Mouse (Mus musculus): Measurements from ENCODE around the gene Stk16. TPM values are rescaled to one million over a fixed set of nuclear protein-coding genes. Genes with fewer than 3 reads are reported as not detected.
"Not testable (repeated sequence)": the region's sequence is repeated elsewhere in the genome, so short reads cannot be mapped to it uniquely, and the experiment has no call there.

The Stk16 gene
- polyA plus RNA-seq, 1 experiment from 2014 or later: 151 TPM

GRCm38 (mm10) chr1:75230335-75230994, 19.8 kb downstream of the Stk16 start:
- Histone ChIP-seq H3K36me3 (ENCODE audit: control insufficient read depth, insufficient read depth) (no peaks in the 10 kb centered on the region), H3K4me1 (replicated peaks; ENCODE audit: control insufficient read depth, insufficient read depth, low read length) (peaks cover 6% of the 10 kb centered on the region), H3K9me3 (ENCODE audit: control insufficient read depth, low read length) (no peaks in the 10 kb centered on the region), H3K4me3 (replicated peaks; ENCODE audit: low read length) (no peak overlapping the region), H3K9ac (replicated peaks; ENCODE audit: low read depth, low read length) (no peak overlapping the region), H3K4me2 (ENCODE audit: low read length) (no peak overlapping the region), H3K27me3 (replicated peaks; ENCODE audit: control insufficient read depth, insufficient read depth, low read length) (no peaks in the 10 kb centered on the region), H3K27ac (ENCODE audit: low read length) (no peak overlapping the region)
- WGBS: 76% methylated on average over 7 of the region's 7 CpGs
- ATAC-seq: no peak

GRCm38 (mm10) chr1:75231224-75231623, 20.6 kb downstream of the Stk16 start:
- Histone ChIP-seq H3K36me3 (ENCODE audit: control insufficient read depth, insufficient read depth) (no peaks in the 10 kb centered on the region), H3K27me3 (replicated peaks; ENCODE audit: control insufficient read depth, insufficient read depth, low read length) (no peaks in the 10 kb centered on the region), H3K4me1 (replicated peaks; ENCODE audit: control insufficient read depth, insufficient read depth, low read length) (peaks cover 10% of the 10 kb centered on the region), H3K4me2 (ENCODE audit: low read length) (no peak overlapping the region), H3K27ac (ENCODE audit: low read length) (no peak overlapping the region), H3K9me3 (ENCODE audit: control insufficient read depth, low read length) (no peaks in the 10 kb centered on the region), H3K9ac (replicated peaks; ENCODE audit: low read depth, low read length) (no peak overlapping the region), H3K4me3 (replicated peaks; ENCODE audit: low read length) (no peak overlapping the region)
- no peak for ATAC-seq
- WGBS: 81% methylated on average over 4 of the region's 4 CpGs

- Histone ChIP-seq H3K27ac (ENCODE audit: low read length) (no peak within 1 kb of the TSS), H3K9me3 (ENCODE audit: control insufficient read depth, low read length) (no peaks in the 10 kb centered on the region), H3K4me3 (replicated peaks; ENCODE audit: low read length) (no peak within 1 kb of the TSS), H3K9ac (replicated peaks; ENCODE audit: low read depth, low read length) (no peak within 1 kb of the TSS), H3K36me3 (ENCODE audit: control insufficient read depth, insufficient read depth) (no peaks in the 10 kb centered on the region), H3K4me1 (replicated peaks; ENCODE audit: control insufficient read depth, insufficient read depth, low read length) (peaks cover 11% of the 10 kb centered on the region), H3K4me2 (ENCODE audit: low read length) (no peak within 1 kb of the TSS), H3K27me3 (replicated peaks; ENCODE audit: control insufficient read depth, insufficient read depth, low read length) (no peaks in the 10 kb centered on the region)
- WGBS: 72% methylated on average over 5 of the region's 5 CpGs
- no peak for ATAC-seq
Measured at GRCm38 (mm10) chr1:75231664-75232152, 21.1 kb downstream of the Stk16 start, which contains the start of gene A630095N17Rik. Gene A630095N17Rik (minus strand): TSS chr1:75232102.

- H3K27me3 ChIP-seq (replicated peaks; ENCODE audit: control insufficient read depth, insufficient read depth, low read length); H3K36me3 ChIP-seq (ENCODE audit: control insufficient read depth, insufficient read depth); H3K9ac ChIP-seq (replicated peaks; ENCODE audit: low read depth, low read length); H3K9me3 ChIP-seq (ENCODE audit: control insufficient read depth, low read length); H3K27ac ChIP-seq (ENCODE audit: low read length); H3K4me2 ChIP-seq (ENCODE audit: low read length); ATAC-seq; H3K4me3 ChIP-seq (replicated peaks; ENCODE audit: low read length): not testable (repeated sequence)
- WGBS: 69% methylated on average over 4 of the region's 4 CpGs
- peaks cover 18% of the 10 kb centered on the region for H3K4me1 ChIP-seq (replicated peaks; ENCODE audit: control insufficient read depth, insufficient read depth, low read length)
Measured at GRCm38 (mm10) chr1:75232489-75232888, 21.9 kb downstream of the Stk16 start.

- Histone ChIP-seq H3K4me3 (replicated peaks; ENCODE audit: low read length) (no peak overlapping the region), H3K9ac (replicated peaks; ENCODE audit: low read depth, low read length) (no peak overlapping the region), H3K4me1 (replicated peaks; ENCODE audit: control insufficient read depth, insufficient read depth, low read length) (peaks cover 18% of the 10 kb centered on the region), H3K9me3 (ENCODE audit: control insufficient read depth, low read length) (no peaks in the 10 kb centered on the region), H3K4me2 (ENCODE audit: low read length) (no peak overlapping the region), H3K27ac (ENCODE audit: low read length) (no peak overlapping the region), H3K36me3 (ENCODE audit: control insufficient read depth, insufficient read depth) (no peaks in the 10 kb centered on the region), H3K27me3 (replicated peaks; ENCODE audit: control insufficient read depth, insufficient read depth, low read length) (no peaks in the 10 kb centered on the region)
- peak; percentile 65 for ATAC-seq
- WGBS: 1% methylated on average over 8 of the region's 8 CpGs
Measured at GRCm38 (mm10) chr1:75234606-75235005, 24.0 kb downstream of the Stk16 start.

GRCm38 (mm10) chr1:75236117-75237050, 25.7 kb downstream of the Stk16 start, which contains the start of gene Dnajb2:
Gene Dnajb2 (plus strand): TSS chr1:75236406.
- Histone ChIP-seq H3K27ac (ENCODE audit: low read length) (peak within 1 kb of the TSS; percentile 68), H3K4me1 (replicated peaks; ENCODE audit: control insufficient read depth, insufficient read depth, low read length) (peaks cover 18% of the 10 kb centered on the region), H3K36me3 (ENCODE audit: control insufficient read depth, insufficient read depth) (peaks cover 6% of the 10 kb centered on the region; the same call in 1 of the 2 replicates), H3K4me3 (replicated peaks; ENCODE audit: low read length) (peak within 1 kb of the TSS; percentile 76), H3K27me3 (replicated peaks; ENCODE audit: control insufficient read depth, insufficient read depth, low read length) (no peaks in the 10 kb centered on the region), H3K9me3 (ENCODE audit: control insufficient read depth, low read length) (no peaks in the 10 kb centered on the region), H3K4me2 (ENCODE audit: low read length) (peak within 1 kb of the TSS; percentile 84), H3K9ac (replicated peaks; ENCODE audit: low read depth, low read length) (peak within 1 kb of the TSS; percentile 92)
- WGBS: under 1% methylated on average over 63 of the region's 64 CpGs
- peak; percentile 82 for ATAC-seq

- Histone ChIP-seq H3K27me3 (replicated peaks; ENCODE audit: control insufficient read depth, insufficient read depth, low read length) (no peaks in the 10 kb centered on the region), H3K4me2 (ENCODE audit: low read length) (no peak overlapping the region), H3K9me3 (ENCODE audit: control insufficient read depth, low read length) (no peaks in the 10 kb centered on the region), H3K9ac (replicated peaks; ENCODE audit: low read depth, low read length) (no peak overlapping the region), H3K36me3 (ENCODE audit: control insufficient read depth, insufficient read depth) (peaks cover 6% of the 10 kb centered on the region), H3K4me3 (replicated peaks; ENCODE audit: low read length) (no peak overlapping the region), H3K27ac (ENCODE audit: low read length) (no peak overlapping the region), H3K4me1 (replicated peaks; ENCODE audit: control insufficient read depth, insufficient read depth, low read length) (peaks cover 16% of the 10 kb centered on the region)
- 79% methylated on average over 10 of the region's 10 CpGs for WGBS
- ATAC-seq: no peak
Measured at GRCm38 (mm10) chr1:75239591-75239990, 29.0 kb downstream of the Stk16 start.

GRCm38 (mm10) chr1:75243411-75243810, 32.8 kb downstream of the Stk16 start:
- no peak overlapping the region for H3K4me3 ChIP-seq (replicated peaks; ENCODE audit: low read length)
- no peaks in the 10 kb centered on the region for H3K27me3 ChIP-seq (replicated peaks; ENCODE audit: control insufficient read depth, insufficient read depth, low read length)
- H3K27ac ChIP-seq (ENCODE audit: low read length): no peak overlapping the region
- H3K36me3 ChIP-seq (ENCODE audit: control insufficient read depth, insufficient read depth): peaks cover 6% of the 10 kb centered on the region
- H3K9me3 ChIP-seq (ENCODE audit: control insufficient read depth, low read length): no peaks in the 10 kb centered on the region
- H3K4me2 ChIP-seq (ENCODE audit: low read length): no peak overlapping the region
- H3K4me1 ChIP-seq (replicated peaks; ENCODE audit: control insufficient read depth, insufficient read depth, low read length): peaks cover 4% of the 10 kb centered on the region
- ATAC-seq: no peak
- no peak overlapping the region for H3K9ac ChIP-seq (replicated peaks; ENCODE audit: low read depth, low read length)
- WGBS: 88% methylated on average over 14 of the region's 14 CpGs

- H3K27me3 ChIP-seq (replicated peaks; ENCODE audit: control insufficient read depth, insufficient read depth, low read length): no peaks in the 10 kb centered on the region
- WGBS: 84% methylated on average over 12 of the region's 12 CpGs
- H3K4me2 ChIP-seq (ENCODE audit: low read length): no peak overlapping the region
- H3K36me3 ChIP-seq (ENCODE audit: control insufficient read depth, insufficient read depth): peaks cover 6% of the 10 kb centered on the region
- no peak overlapping the region for H3K27ac ChIP-seq (ENCODE audit: low read length)
- H3K9me3 ChIP-seq (ENCODE audit: control insufficient read depth, low read length): no peaks in the 10 kb centered on the region
- ATAC-seq: no peak; the same call in 1 of the 2 replicates
- H3K9ac ChIP-seq (replicated peaks; ENCODE audit: low read depth, low read length): no peak overlapping the region
- peaks cover 4% of the 10 kb centered on the region for H3K4me1 ChIP-seq (replicated peaks; ENCODE audit: control insufficient read depth, insufficient read depth, low read length)
- H3K4me3 ChIP-seq (replicated peaks; ENCODE audit: low read length): no peak overlapping the region
Measured at GRCm38 (mm10) chr1:75244175-75244826, 33.7 kb downstream of the Stk16 start.

Data from forebrain, embryonic 16.5 days (tissue).